Mouse (Mus musculus) G1E (cell line): ENCODE data around the gene Zfp644.

Source experiments
- CTCF ChIP-seq: IDR thresholded peaks from 2 replicates; pipeline ENCODE4 v1.5.1; 2012; ENCODE audit warnings: low read depth, low read length, inconsistent platforms, mixed read lengths
- GATA1 ChIP-seq: IDR thresholded peaks from 2 replicates; pipeline ENCODE4 v1.6.1; 2012; ENCODE audit warnings: borderline replicate concordance, low read length, inconsistent platforms, mixed read lengths

DNA sequence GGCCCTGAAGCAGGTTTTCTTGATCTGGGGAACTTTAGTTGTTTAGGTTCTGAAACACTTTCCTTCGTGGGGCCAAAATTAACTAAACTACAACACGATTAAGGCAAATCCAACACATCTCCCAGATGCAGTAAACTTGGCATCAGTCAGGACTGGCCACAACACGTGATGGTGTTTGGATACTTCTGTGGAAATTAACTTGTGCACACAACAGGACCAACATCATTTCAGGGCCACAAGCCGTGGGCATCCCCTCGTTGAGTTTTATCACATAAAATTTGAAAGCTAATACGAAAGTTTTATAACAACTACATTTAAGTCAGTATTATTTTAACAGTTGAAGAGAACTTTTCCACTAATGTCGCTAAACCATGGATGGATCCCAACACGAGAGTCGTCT lies 1.9 kb downstream of the Zfp644 start:
- TF ChIP-seq GATA1 (no peak), CTCF (no peak)
